Mouse (Mus musculus): ENCODE data around the gene Ankrd66.

Ankrd66 gene

GRCm38 (mm10) chr17:43543539-43543938, at the start of gene Ankrd66:
Ankrd66 (minus strand) TSS chr17:43543639.
- no peak for DNase-seq (ENCODE audit: low read depth, low spot score)

GRCm38 (mm10) chr17:43592296-43593291, 49.2 kb upstream of the Ankrd66 start:
- peak; percentile 80 for DNase-seq (ENCODE audit: low read depth, low spot score)

GRCm38 (mm10) chr17:43590531-43590930, 47.1 kb upstream of the Ankrd66 start:
- no peak for DNase-seq (ENCODE audit: low read depth, low spot score)

- DNase-seq (ENCODE audit: low read depth, low spot score), result no peak
Measured at GRCm38 (mm10) chr17:43589750-43590149, 46.3 kb upstream of the Ankrd66 start.

GRCm38 (mm10) chr17:43587278-43587677, 43.8 kb upstream of the Ankrd66 start:
- DNase-seq (ENCODE audit: low read depth, low spot score), result no peak

GRCm38 (mm10) chr17:43584771-43585170, 41.3 kb upstream of the Ankrd66 start:
- DNase-seq (ENCODE audit: low read depth, low spot score), result no peak

GRCm38 (mm10) chr17:43581012-43581467, 37.6 kb upstream of the Ankrd66 start:
- no peak for DNase-seq (ENCODE audit: low read depth, low spot score)

- no peak for DNase-seq (ENCODE audit: low read depth, low spot score)
Measured at GRCm38 (mm10) chr17:43580456-43580855, 37.0 kb upstream of the Ankrd66 start.

- DNase-seq (ENCODE audit: low read depth, low spot score), result no peak
Measured at GRCm38 (mm10) chr17:43573624-43574073, 30.2 kb upstream of the Ankrd66 start.

- DNase-seq (ENCODE audit: low read depth, low spot score), result no peak
Measured at GRCm38 (mm10) chr17:43569287-43569686, 25.8 kb upstream of the Ankrd66 start.

- DNase-seq (ENCODE audit: low read depth, low spot score), result peak; percentile 60
Measured at GRCm38 (mm10) chr17:43567992-43568888, 24.8 kb upstream of the Ankrd66 start, which contains the start of gene Pla2g7. Pla2g7 (plus strand) TSS chr17:43568098.

- DNase-seq (ENCODE audit: low read depth, low spot score), result no peak
Measured at GRCm38 (mm10) chr17:43567593-43567991, 24.2 kb upstream of the Ankrd66 start.

- no peak for DNase-seq (ENCODE audit: low read depth, low spot score)
Measured at GRCm38 (mm10) chr17:43563192-43563987, 20.0 kb upstream of the Ankrd66 start.

GRCm38 (mm10) chr17:43558678-43559077, 15.2 kb upstream of the Ankrd66 start:
- DNase-seq (ENCODE audit: low read depth, low spot score), result peak; percentile 83

- peak; percentile 52 for DNase-seq (ENCODE audit: low read depth, low spot score)
Measured at GRCm38 (mm10) chr17:43557541-43558090, 14.2 kb upstream of the Ankrd66 start.

- no peak for DNase-seq (ENCODE audit: low read depth, low spot score)
Measured at GRCm38 (mm10) chr17:43557104-43557503, 13.7 kb upstream of the Ankrd66 start.

GRCm38 (mm10) chr17:43554516-43555403, 11.3 kb upstream of the Ankrd66 start:
- no peak for DNase-seq (ENCODE audit: low read depth, low spot score)

- no peak for DNase-seq (ENCODE audit: low read depth, low spot score)
Measured at GRCm38 (mm10) chr17:43551122-43551630, 7.7 kb upstream of the Ankrd66 start.

- DNase-seq (ENCODE audit: low read depth, low spot score), result no peak
Measured at GRCm38 (mm10) chr17:43544040-43544439, 601 bp upstream of the Ankrd66 start.

Measured in ZHBTc4 (cell line).